Mouse (Mus musculus): ENCODE results near the gene Mef2a.

Gene Mef2a

DNA sequence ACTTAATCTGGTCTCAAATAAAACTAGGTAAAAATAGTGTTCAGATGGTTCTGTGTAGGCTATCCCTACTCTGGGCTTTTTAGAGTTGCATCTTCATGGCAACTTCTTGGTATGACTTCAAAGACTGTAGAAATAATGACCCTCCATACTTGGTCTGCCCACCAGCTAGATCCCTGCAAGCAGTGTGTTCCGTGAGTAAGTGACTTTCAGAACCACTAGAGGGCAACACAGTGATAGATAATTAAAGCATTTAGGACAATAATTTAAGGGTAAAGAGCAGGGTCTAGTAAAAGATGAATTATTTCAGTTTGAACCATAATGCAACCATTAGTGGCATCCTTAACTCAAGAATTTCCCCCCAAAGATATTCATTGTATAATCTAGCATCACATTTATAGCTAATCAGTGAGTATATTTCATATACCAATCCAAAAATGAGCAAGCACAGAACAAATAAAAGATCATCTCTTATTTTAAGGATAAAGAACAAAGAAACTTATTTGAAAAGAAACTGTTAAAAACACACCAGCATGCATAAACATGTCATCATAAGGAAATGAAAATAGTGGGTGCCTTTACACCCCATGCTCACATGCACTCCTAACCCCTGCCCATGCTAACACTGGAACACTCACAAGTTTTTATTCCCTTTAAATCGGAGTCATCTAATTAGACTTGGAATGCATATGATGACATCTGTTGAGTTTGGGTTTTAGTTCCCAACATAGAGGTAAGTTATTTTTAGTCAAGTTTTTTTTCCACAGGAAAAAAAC, 129.4 kb downstream of the Mef2a start:
- no peak for DNase-seq

DNA sequence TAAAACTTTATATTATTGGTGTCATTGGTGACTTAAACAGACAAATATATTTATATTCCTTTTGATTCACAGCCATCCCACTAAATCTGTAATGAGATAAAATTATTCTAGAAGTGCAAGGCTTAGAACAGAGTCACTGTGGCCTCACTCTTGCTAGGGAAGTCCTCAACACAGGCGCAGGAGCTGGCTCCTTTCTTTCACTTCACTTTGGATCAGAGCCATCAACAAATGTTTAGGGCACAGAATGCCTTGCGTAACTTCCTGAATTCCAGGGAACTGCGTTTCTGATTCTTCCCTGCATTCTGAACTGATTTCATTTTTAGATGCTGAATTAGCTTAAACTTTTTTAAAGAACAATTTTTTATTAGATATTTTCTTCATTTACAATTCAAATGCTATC, 130.7 kb downstream of the Mef2a start:
- no peak for DNase-seq

DNA sequence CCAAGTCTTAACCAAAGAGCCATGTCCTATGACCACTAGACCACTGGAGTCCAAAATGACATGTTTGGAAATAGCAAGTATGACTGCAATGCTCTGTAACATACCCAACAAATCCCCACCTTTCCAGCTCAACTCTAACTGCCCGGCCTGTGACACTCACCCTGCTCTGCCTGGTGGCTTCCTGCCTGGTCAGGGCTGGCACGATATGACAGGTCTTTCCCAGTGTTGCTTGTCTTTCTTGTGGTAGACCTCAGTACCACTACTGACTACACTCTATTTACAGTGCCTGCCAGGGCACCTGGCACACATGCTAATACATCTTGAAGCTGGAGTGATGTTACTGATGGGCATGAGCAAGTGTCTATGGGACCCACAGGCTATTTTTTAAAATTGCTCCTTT, 134.9 kb downstream of the Mef2a start:
- DNase-seq, result no peak

DNA sequence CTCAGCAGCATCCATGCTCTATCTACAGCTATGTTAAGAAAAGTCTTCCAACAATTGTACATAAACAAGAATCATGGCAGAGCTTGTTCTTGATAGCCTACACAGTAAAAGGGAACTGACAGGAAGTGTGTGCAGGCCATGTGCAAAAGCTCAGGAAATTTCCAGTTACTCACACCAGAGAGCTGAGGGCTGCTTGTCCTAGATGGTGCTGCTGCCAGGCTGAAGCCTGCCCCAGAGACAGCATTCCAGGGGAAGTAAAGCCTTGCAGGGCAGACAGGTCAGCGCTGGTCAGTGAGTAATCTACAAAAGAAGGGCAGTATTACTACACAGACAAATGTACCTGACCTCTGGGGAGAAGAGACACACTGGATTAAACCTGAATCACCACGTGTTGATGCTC, 136.3 kb downstream of the Mef2a start:
- DNase-seq, result no peak

DNA sequence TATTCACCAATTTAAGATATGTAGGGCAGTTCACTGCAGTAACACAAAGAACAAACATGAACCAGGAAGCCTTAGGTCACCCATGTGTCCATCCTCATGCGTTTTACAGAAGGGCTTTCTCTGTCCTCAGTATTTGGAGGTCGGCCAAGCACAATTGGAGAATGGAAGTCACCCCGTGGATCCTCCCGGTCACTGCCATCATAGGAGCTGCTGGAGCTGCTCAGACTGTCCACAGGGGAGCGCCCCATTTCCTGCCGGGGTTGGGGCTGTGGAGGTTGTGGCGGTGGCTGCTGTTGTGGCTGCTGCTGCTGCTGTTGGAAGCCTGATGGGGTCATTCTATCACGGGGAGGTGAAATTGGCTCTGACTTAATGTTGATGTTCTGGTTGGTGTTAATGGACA, 137.9 kb downstream of the Mef2a start:
- peak; percentile 75 for DNase-seq

DNA sequence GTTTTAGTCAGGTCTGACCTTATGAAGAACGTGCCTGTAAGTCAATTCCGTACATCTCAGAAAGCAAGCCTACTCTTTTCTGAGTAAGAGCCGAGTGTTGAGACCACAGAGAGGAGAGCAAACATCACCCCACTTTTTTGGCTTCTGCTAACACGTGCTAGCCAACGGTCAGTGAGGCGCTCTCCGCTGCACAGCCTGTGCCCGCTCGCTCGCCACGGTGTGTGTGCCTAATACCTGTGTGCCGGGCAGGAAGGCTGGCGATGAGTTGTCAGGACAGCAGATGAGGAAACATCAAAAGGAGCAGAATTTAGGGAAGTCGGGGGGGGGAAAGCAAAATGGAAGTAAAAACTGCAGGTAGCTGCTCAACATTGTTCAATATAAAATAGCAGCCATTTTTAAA, 140.2 kb downstream of the Mef2a start:
- DNase-seq, result no peak

DNA sequence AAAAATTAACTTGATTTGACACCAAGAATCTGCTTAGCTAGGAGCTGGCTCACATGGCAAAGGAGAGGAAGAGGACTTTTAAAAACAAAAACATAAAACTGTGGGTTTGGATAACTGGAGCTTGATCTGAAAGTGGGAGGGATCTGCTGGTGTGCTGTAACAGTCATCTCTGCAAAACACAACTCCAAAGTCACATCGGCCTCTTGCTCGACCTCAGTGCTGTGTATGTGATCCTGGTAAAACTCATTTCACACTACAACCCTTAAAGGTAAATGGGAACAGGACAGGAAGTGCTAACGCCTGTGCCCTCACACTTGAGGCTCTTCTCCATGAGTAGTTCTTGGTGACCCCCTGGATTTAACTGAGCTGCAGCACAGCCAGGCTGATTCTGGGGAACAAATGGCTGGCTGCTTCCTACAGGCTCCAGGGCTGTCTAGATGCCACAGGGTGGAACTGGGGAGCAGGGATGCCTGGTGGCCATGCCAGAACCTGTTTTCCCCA, 142.0 kb downstream of the Mef2a start:
- DNase-seq, result no peak

DNA sequence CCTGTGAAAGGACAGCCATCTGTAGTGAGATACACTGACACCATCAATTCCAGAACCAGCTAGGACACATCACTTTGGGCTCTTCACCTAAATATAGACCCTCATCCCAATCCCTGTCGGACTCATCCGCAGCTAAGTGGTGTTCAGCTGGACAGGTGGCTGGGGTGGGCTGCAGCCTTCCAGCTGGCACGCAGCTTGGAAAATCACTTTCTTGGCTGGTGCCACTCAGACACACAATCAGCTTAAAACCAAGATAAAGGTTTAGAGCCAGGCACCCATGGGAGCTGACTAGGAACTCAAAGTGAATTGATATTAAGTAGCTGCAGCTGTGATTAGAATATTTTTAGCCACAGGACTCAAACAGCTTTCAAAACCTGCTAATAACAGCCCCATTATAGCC, 142.4 kb downstream of the Mef2a start:
- peak; percentile 13 for DNase-seq

DNA sequence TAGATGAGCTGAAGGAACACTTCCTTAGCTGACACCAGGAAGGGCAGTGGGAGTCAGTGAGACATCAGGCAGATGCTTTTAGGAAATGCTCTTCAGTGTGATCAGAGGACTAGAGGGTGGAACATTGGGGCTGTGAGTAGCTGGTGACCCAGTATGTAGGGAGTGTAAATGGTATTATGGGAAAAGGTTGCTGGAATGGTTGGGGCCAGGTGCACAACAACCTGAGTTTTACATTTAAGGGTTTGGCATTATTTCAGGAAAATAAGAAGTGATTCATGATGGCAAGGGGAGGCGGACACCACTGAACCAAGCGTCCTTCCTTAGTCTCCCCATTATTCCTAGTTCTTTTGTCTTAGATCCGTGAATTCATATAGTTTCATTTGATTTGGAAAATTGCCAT, 143.0 kb downstream of the Mef2a start:
- DNase-seq, result peak; percentile 5

DNA sequence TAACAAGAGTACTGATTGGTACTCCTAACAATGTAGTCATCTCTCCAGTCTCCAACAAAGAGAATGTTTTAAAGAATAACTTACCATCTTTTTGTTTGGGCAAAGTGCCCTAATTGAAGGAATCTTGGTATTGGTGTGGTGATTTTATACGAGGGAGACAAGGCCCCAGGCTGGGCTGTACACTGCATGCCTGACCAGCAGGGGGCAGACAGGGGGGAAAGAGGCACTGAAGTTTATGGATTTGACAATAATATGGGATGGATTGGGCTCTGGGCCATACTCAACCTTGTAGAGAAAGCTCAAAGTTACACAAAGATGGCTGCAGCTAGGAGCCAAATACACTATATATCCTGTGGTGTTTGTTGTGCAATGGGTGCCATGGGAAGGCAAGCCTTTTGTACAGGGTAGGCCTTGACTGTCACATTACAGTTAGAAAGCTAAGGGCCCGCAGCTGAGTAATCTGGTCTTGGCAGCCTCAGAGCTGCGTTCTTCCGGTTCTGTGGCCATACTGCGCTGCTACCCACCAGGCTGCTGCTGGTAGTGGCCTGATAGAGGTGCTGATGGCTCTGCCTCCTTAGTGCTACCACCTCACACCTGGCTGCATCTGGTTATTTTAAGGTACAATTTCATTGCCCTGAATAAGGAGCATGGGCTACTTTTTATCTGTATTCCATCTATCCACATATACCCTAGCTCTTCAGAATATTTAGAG, 143.6 kb downstream of the Mef2a start:
- DNase-seq, result peak; percentile 66

DNA sequence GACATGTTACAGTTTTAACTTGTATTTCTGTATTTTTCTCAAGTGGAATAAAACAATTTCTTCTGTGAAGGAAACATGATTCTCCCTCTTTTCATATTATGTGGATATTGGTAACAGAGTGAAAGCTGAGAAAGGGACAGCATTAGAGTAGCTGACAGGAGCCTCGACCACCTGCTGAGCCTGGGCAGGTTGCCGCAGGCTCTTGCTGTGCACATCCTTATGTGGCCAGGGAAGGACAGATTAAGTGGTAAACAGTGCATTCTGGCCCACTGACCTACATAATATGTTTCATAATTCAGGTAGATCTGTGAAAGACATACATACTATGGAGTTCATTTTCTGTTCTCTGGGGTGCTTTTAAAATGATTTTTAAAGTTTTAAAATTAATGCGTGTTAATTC, 144.3 kb downstream of the Mef2a start:
- DNase-seq, result no peak

DNA sequence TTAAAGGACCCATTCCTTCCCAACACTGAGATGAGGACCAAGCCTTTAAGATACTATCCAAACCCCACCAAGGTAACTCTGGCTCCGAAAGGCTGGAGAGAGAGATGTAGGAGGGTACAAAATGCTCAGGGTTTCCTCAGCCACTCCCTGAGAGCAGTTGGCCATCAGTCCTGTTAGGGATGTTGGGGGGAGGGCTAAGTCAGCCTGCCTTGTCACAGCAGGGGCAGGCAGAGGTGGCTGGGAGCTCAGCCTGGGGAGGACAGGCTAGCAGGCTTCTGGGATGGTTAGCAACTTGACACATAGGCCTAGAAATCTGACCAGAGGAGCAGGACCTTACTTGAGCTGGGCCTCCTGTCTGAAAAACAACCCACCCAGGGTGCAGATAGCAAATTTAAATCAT, 145.1 kb downstream of the Mef2a start:
- DNase-seq, result no peak

DNA sequence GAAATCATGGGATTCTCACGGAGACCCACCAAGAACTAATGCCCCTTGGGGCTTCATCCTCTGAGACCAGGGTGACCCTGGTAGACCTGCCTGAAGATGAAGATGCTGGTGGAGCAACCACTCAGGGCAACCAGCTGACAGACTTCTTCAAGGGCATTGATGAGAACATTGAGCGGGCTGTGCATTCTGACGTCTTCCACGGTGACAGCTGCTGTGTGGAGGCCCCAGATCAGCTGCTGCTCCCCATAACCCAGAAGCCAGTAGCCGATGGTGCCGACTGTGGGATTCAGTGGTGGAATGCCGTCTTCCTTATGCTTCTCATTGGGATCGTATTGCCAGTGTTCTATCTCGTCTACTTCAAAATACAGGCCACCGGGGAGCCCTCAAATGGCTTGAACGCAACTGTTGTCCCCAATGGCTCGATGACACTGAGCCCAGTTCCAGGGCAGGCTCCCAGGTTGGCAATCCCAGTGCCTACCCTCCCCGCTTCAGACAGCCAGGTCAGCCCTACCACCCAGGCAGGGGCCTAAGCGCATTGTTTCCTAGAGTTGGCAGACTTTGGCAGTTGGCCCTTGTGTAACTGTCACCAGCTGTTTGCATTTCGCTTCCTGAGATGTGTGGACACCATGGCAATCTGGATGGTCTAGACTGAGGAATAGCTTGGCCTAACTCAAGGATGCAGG, 146.6 kb downstream of the Mef2a start:
- no peak for DNase-seq

DNA sequence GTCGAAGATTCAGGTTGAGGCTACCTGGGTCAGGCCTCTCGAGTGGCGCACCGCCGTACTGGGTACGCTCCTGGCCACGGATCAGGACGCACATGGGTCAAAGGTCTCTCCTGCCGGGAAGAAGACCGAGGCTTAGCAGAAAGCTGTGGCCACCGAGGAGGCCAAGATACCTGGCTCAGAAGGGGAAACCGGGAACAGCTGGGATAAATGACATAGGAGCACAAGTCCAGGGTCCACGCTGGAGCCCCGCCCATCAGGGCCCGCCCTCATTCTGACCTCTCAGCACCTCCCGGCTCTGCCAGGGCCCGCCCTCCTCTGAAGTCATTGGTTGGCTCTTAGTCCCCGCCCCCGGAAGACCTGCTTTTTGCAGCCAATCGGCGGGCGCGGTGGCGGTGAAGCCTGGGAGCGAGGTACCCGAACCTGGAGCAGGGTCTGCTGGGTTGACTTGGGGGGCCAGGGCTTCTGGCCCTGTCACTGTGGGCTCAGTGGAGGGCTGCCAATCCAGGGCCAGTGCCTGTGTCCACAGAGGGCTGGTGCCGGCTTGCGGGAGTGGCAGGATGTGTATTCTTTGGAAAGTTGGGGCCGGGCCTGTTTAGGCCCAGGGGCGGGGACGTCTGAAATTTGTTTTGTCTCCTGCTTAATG, 150.3 kb downstream of the Mef2a start, which contains the start of gene Lysmd4:
Gene Lysmd4, plus strand, starts transcription at position 325 of the 643 bp plus-strand sequence.
- peak; percentile 99 for DNase-seq

DNA sequence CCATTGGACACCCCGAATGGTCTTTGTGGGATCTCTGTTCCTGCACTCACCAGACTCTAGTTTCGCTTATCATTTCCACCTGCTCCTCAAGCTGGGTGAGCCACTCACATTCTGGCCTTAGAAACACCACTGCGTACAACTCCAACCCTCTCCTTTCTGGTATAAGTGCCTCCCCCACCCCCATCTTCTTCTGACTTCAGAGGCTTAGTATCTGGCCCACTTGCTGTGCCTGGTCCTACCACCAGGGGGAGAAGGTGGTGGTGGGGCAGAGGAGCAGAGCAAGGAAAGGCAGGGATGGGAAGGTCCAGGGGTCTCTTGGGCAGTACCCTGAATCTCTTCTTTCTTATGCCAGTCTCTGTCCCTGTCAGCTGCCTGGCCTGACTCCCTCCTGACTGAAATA, 155.6 kb downstream of the Mef2a start:
- DNase-seq, result peak; percentile 82

DNA sequence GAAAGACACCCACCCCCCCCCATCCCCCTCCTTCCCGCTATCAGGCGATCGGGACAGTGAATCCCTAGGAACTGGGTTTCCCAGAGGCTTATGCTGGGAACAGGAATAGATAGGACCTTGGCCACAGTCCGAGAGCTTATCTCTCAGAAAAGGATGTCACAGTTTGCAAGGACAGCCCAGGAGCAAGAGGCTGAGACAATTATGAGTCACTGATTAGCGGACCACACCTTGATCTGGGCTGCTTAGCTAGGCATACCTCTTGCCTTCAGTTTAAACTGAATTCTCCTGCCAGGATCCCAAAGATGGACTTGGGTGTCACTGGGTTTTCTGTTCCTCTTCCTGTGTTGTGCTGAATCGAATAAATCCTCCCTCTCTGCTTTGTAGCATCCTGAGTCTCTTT, 156.3 kb downstream of the Mef2a start:
- DNase-seq, result no peak

DNA sequence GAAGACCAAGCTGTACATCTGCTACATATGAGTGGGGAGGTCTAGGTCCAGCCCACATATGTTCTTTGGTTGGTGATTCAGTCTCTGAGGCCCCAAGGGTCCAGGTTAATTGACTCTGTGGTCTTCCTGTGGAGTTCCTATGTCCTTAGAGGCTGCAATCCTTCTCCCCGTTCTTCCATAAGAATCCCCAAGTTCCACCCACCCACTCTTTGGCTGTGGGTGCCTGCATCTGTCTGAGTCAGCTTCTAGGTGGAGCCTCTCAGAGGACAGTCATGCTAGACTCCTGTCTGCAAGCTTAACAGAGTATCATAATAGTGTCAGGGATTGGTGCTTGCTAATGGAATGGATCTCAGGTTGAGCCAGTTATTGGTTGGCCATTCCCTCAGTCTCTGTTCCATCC, 159.1 kb downstream of the Mef2a start:
- no peak for DNase-seq

DNA sequence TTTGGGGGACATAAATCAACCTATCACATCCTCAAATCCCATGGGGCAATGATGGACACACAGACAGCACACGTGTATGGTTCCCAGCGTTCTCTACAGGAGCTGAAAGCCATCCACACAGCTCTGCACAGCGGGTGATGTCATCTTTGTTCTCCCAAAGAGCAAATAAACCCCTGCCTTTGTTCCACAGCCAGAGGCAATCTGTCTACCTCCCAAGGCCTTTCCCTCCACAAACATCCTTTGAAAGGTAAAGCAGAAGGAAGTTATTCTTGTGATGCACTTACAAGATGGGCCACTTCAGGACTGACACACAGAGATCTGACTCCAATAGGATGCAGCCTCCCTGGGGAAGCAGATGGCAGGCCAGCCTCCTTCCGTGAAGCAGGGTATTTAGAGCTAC, 160.7 kb downstream of the Mef2a start:
- DNase-seq, result no peak

DNA sequence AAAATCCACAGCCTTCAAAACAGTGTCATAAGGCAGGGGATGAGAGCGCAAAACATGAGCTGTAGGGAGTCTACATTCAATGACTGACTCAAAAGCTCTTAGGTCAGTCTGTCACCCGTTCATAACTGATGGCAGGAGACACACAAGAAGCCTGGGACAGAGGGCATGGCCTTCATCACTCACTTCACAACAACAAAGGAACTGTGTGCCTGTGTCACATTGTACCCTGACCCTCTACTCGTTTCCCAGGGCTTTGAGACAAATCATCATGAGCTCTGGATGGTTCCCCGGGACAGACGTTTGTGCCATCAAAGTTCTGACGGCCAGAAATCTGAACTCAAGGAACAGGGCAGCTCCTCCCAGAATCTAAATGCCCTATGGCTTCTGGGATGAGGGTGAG, 161.3 kb downstream of the Mef2a start:
- no peak for DNase-seq

DNA sequence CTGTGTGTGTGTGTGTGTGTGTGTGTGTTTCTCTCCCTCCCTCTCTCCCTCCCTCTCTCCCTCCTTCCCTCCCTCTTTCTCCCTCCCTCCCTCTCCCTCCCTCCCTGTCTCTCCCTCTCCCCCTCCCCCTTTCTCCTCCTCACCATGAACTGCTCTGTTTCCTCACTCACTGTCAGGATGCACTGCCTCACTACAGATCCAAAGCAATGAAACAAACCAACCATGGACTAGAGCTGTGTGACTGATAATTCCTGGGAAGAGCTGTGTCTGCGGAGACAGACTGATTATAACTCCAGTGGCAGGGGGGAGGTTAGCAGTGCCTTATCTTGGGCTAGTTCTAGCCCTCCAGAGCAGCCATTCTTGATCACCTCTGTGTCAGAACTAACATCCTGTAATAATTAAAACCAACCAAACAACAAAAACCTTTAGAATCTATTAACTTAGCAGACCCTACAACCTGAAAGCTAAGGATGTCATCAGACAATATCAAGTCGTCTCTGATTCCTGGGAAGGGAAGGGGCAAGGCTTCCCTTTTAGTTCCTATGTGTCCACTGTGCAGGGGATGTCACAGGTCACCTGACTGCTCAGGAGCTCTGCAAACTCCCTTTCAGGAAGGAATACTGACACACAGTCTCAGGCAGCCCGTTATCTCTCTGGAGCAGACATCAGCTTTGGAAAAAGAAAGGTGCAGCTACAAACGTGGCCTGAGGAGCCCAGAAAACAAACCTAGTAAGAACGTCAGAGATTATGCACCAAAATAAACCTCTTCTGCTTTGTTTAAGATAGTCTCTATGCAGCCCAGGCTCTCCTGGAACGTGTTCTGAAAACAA, 162.4 kb downstream of the Mef2a start:
- no peak for DNase-seq

DNA sequence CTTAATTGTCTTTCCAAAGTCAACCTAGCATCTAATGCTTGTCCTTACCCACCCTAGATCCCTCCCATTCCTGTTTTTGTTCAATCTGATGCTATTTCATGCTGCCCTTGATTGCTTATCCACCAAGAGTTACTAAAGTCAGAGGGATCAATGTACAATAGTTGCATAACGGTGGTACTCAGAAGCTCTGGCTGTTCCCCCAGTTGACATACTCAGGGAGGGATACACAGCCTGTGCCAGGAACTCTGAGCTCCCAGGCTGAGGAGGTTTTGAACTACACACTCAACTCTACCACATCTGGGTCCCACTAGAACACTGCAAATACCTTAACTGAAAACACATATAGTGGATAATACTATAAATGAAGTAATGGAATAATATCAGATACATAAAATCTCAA, 164.3 kb downstream of the Mef2a start:
- DNase-seq, result no peak

DNA sequence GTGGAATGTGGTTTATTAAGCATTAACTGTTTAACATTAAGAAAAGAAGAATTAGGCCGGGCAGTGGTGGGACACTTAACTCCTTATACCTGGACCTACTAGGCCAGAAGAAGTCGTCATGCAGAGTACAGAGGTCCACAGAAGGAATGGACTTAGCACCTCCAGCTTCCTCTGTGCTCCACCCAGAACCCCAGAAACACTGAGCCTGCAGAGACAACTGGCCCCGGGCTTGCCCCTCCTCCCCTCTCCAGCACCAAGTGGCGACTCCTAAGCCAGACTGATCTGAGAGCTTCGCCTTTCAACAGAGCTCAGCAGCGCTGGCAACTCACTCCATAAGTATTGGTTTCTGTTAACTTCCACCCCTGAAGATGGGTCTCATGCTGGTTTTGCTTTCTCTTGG, 165.0 kb downstream of the Mef2a start:
- DNase-seq, result peak; percentile 49
